Mouse (Mus musculus) ES-Bruce4 (cell line): Measurements from ENCODE around the gene Chd8.

Experiments used
- CTCF ChIP-seq: IDR thresholded peaks from one replicate; pipeline ENCODE4 v1.8.1; 2011; ENCODE audit warnings: low read depth, low read length
- EP300 ChIP-seq: IDR thresholded peaks from 2 replicates; pipeline ENCODE4 v1.6.1; 2011; ENCODE audit warnings: low read depth, low read length; ENCODE audit not compliant: insufficient read depth
- POLR2A ChIP-seq: IDR thresholded peaks from one replicate; pipeline ENCODE4 v1.8.1; 2011; ENCODE audit warnings: low read length; ENCODE audit not compliant: insufficient read depth

DNA sequence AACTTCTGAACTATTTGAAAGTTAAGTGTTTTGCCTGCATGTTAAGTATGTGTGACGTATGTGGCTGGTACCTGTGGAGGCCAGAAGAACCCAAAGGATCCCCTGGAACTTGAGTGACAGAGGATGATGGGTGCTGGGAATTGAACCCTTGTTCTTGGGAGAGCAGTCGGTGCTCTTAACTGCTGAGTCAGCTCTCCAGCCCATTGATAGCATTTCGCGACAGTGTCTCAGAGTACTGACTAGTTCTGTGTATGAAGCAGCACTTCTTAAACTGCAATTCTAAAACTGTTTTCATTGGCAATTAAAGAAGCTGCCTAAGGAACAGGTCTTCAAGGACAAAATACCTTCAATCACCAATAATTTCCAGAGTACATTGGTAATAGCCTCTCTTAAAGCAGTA, 19.6 kb upstream of the Chd8 start:
- TF ChIP-seq CTCF (no peak), POLR2A (no peak), EP300 (no peak)
